Mouse (Mus musculus) gastrocnemius, postnatal 10 days (tissue): ENCODE results near the gene Trim17. TPM values are rescaled to one million over a fixed set of nuclear protein-coding genes. Genes with fewer than 3 reads are reported as not detected.

ENCODE experiments used
- DNase-seq: peaks from one replicate; pipeline ENCODE4 v3.0.0; 2021; ENCODE audit warnings: mixed read lengths
- total RNA-seq, 2 experiments: library from RNA; stranded (reverse); gene quantifications; 2 replicates each; pipeline ENCODE4 v1.2.3; 2021

Gene Trim17
- total RNA-seq, 2 experiments from 2014 or later: 0.14 TPM

DNA sequence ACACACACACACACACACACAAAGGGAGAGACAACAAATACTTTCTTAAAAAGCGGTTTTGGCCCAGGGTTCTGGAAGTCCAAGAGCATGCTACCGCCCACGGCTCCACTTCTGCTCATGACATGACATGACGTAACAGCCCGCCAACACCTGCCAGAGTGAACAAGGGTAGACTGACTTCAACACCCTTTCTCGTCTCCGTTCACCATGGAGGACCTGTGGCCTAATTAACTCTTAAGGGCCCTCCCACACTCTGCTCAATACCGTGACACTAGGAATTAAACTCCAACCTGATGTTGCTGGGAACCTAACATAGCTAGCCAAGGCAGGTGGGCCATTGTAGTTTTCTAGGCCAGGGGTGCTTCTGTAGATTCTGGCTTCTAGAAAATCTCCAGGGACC lies 14.5 kb downstream of the Trim17 start:
- no peak for DNase-seq

DNA sequence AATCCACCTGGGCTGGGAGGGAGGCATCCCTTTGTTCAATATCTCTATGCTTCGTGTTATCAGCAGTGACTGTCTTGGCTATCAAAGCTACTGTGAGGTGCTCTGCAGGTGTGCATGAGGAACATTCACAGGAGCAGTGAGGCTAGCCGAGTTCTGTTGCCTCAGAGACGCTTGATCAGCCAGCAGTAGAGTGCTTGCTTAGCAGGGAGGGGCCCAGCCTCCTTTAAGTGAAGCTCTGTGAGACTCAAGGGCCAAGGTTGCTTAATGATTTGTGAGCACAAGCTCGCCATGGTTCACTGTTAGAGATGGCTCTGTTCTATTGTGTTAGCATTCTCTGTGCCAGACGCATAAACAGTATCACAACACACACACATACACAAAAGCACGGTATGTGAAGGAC lies 15.2 kb downstream of the Trim17 start:
- no peak for DNase-seq

- no peak for DNase-seq
Measured at GRCm38 (mm10) chr11:58970831-58971530, 16.5 kb downstream of the Trim17 start.

DNA sequence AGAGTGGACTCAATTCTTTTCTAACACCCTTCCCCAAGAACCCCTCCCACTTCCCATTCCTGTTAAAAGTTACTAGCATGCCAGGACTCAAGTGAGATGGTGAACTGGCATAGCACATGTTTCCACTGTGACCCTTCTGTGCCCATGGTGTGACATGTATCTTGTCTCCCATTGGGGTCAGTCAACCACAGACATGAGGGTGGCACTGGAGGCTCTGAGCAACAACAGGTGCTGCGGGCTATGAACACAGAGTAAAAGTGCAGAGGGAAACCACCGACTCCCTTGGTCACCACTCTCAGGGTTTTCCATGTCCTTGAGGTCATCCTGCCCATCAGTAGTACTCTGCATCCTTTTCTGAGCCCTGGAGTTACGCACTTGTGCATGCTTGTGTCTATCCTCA lies 17.3 kb downstream of the Trim17 start:
- no peak for DNase-seq

GRCm38 (mm10) chr11:58974414-58974813 lies 19.9 kb downstream of the Trim17 start:
- DNase-seq: no peak

DNA sequence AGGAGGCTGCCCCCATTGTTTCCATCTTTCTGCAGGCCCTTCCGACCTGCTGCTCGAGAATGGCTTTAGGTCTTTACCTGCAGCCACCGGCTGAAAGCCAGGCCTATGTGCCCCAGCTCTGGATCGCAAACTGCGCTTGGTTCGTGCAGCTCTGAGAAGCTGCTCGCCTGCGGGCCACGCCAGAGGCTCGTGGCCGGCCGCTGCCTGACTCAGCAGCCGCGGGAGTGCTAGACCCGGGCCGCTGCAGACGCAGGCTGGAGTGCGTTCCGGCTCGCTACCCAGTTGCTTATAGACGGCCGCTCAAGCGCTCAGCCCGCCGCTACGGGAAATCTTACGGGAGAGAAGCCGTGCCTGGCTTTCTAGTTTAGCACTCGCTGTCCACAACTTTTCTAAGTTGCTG lies 22.7 kb downstream of the Trim17 start:
- no peak for DNase-seq

DNA sequence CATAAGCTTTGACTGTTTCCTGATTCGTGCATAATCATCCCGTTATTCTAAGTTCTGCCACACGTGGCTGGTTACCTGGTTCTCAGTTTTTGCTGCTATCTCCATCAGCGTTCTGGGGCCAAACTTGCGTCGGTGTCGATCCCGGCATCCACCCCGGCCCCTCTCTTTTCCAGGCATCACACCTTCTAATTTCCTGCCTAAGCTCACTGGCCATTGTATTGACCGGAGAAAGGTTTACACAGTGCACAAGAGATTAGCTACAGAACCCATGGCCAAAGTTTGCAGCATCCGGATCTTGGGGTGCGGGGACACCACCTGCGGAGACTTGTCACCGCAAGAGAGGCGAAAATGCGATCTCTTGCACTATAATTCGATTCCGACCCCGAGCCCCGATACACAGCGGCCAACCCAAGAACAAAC lies 23.1 kb downstream of the Trim17 start:
- DNase-seq: no peak

DNA sequence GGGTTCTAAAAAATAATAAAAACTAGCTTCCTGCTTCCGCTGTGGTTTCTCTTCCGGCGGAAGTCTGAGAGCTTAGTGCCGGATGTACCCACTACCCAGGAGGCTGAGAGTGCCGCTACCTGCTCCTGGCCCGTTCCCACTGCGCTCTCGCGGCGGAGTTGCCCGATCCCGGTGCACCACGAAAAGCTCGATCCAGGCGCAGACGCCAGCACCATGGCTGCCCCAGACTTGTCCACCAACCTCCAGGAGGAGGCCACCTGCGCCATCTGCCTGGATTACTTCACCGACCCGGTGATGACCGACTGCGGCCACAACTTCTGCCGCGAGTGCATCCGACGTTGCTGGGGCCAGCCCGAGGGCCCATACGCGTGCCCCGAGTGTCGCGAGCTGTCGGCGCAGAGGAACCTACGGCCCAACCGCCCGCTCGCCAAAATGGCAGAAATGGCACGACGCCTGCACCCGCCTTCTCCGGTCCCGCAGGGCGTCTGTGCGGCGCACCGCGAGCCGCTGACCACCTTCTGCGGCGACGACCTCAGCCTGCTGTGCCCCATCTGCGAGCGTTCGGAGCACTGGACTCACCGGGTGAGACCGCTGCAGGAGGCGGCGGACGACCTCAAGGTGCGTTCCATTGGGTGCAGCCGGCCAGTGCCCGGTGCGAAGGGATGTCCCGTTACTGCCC lies 23.7 kb downstream of the Trim17 start, which contains the start of gene Trim11:
TSS of gene Trim11 (plus strand) at position 67 of the 679 bp plus-strand sequence.
- peak; percentile 62 for DNase-seq

GRCm38 (mm10) chr11:58978706-58979030 lies 24.2 kb downstream of the Trim17 start:
- DNase-seq: no peak

DNA sequence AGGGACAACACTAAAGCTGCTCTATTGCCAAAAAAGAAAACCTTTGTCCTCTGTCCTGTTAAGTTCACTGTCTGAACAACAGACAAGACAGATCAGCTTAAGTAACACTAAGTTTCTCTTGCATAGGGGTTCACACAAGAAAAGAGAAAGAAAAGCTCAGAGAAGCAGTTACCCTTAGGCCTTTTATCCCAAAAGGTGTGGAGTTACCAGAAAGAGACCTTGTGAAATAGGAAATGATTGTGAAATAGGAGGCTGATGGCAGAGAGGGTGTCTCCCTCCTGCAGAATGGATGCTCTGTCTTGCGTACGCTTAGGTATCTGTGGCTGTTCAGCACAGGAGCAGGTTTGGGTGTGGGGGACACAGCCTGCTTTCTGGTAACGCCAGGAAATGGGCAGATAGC lies 24.7 kb downstream of the Trim17 start:
- DNase-seq: no peak

DNA sequence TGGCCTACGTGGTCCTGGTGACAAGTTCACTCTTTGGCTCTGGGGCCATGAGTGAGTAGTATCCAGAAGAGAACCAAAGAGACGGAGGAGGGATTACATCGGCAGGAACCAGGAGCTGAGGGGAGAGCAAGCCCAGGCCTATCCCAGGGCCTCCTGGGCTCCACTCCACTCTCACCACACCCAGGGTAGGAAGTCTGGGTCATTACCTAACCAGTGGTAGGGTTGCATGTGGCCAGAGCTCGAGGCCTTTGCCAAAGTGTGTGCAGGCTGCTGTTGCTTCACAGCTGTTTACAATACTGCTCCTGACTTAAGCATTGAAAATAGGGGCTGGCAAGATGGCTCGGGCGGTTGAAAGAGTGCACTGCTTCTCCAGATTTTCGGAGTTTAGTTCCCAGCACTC lies 25.2 kb downstream of the Trim17 start:
- no peak for DNase-seq

- no peak for DNase-seq
Measured at GRCm38 (mm10) chr11:58980381-58980990, 26.0 kb downstream of the Trim17 start.

DNA sequence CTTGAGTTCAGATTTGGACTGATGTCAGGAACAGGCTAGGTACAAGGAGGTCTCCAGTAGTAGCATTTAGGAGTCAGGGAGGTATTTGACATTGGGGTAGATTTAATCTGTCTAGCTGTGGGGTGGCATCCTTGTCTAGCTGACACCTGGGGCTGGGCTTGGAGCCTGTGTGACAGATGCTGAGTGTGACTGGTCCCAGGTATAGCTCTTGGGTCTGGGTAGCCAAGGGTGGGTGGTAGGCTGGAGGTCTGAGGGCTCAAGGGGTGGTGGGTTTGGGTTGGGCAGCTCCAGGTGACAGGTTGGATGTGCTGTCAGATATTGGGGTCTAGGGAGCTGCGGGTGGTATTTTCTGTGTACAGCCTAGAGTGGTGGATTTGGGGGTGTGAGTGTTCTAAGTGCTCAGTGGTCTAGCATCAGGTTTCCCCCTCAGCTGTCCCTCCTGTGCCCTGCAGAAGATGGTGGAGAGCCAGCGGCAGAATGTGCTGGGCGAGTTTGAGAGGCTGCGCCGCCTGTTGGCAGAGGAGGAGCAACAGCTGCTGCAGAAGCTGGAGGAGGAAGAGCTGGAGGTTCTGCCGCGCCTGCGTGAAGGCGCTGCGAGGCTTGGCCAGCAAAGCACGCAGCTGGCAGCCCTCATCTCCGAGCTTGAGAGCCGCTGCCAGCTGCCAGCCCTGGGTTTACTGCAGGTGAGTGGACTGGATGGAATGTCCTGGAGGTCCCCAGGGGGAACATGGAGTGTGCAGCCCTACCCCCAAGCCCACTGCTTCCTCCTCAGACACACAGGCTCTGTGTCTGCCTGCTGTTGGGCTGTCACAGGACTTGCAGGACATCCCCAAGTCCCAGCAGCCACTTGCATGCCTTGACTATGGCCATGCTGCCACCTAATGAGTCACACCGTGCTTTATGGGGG lies 27.3 kb downstream of the Trim17 start:
- DNase-seq: peak; percentile 80

- no peak for DNase-seq
Measured at GRCm38 (mm10) chr11:58982471-58983097, 28.1 kb downstream of the Trim17 start.

DNA sequence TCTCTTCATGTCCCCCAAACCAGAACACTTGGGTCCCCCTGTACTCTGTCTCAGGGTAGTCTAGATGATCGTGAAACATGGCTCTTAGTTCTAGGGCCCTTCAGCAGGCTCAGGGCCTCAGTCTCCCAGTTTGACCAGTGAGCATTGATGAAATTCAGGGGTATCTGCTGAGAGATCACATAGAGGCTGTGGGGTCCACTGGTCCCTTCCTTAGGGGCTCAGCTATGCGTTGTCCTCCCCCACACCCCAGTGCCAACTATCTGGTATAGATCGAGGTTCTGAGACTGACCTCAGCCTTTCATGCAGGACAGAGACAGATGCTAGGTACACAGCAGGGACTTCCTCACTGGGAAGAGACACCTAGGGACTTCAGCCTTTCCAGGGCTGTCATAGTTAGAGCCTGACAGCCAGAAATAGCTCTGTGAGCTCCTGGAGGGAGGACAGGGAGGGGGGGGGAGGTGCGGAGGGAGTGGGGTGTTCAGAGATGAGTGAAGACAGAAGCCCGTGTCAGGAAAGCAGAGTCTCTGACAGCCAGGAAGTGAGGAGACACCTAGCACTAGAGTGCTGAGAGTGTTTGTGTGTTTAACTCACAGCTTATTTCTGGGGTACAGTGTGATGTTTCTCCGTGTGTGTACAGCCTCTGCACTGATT lies 29.3 kb downstream of the Trim17 start:
- DNase-seq: no peak

GRCm38 (mm10) chr11:58984657-58985056 lies 30.2 kb downstream of the Trim17 start:
- DNase-seq: no peak

DNA sequence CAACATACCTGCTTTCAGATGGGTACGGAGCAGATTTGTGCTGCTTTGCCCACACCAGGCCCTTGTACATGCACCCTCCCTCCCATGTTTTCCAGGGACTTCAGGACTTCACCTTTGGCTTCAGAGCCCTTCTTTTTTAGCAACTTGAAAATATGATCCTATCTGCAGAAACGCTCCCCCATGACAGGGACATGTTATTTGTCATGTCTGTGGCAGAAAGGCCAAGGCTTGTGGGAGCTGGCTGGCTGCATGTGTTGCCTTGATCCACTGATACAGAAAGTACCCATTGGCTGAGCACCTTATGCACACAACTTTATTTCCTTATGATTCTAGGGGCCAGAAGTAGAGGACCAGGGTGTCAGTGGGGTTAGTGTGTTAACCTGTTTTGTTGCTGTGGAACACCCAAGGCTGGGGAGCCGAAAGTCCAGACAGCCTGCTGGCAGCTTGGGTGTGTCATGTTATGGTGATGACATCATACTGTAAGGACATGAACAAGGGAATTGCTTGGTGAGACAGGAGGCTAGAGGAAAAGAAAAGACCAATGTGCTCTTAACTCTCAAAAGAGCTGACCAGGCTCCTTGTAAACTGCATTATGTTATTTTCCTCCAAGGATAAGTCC lies 30.9 kb downstream of the Trim17 start:
- no peak for DNase-seq

DNA sequence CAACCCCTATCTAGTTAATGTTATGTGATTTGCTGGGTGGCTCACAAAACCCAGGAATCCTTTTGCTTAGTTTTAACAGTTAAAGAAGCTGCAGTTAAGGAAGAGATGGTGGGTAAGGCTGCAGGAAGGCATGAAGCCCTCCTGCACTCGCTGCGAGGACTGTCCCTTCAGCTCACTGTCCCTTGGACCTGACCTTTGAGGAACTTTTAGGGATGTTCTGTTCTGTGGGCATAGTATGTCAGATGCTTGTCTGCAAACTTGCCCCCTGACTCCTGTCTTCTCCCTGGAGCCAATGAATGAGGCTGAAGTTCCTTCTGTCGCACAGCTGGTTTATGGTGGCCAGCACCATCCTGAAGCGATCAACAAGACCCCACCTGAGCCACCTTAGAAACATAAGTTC lies 34.7 kb downstream of the Trim17 start:
- no peak for DNase-seq

GRCm38 (mm10) chr11:58990141-58990540 lies 35.7 kb downstream of the Trim17 start:
- no peak for DNase-seq

- DNase-seq: no peak
Measured at GRCm38 (mm10) chr11:58990794-58991193, 36.3 kb downstream of the Trim17 start.

- DNase-seq: no peak
Measured at GRCm38 (mm10) chr11:58991911-58992310, 37.4 kb downstream of the Trim17 start.
